Mouse (Mus musculus): ENCODE data around the gene Kif1c.

DNA sequence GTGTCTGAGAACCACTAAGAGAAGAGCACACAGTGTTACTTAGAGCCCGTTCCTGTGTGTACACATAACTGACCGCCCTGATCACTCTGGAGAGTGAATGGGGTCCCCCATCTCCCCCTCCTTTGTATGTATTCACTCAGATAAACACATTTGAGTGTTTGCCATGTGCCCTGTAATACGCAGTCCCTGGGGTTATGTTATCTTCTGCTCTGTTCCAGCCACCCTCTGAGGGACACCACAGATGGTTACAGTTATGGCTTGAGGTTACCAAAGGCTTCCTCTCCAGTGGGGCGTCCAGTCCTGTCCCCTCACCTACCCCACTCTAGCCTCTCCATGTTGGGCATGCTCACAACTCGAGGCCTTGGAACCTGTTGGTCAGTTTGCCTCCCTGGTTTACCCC is 27.0 kb downstream of the Kif1c start:
- TF ChIP-seq CTCF (IDR thresholded peaks at IDR 0.05; ENCODE audit: insufficient read depth, low read length) = no peak
- TF ChIP-seq POLR2A (IDR thresholded peaks at IDR 0.05; ENCODE audit: borderline replicate concordance, extremely low read depth, low read depth, low read length) = no peak
